Mouse (Mus musculus) bone marrow, adult 2 months (tissue): Measurements from ENCODE around the gene Wasf3.

Experiments used
- CTCF ChIP-seq: fragments of 200-500 bp; IDR thresholded peaks from 2 replicates; pipeline ENCODE4 v1.5.1; 2011; ENCODE audit warnings: low read length, control low read depth; ENCODE audit not compliant: control insufficient read depth, insufficient read depth
- POLR2A ChIP-seq: fragments of 200-500 bp; IDR thresholded peaks from 2 replicates; pipeline ENCODE4 v1.6.1; 2011; ENCODE audit warnings: low read depth, mild to moderate bottlenecking, control low read depth, low read length, borderline replicate concordance; ENCODE audit not compliant: control insufficient read depth

- TF ChIP-seq CTCF (peak; percentile 66), POLR2A (no peak)
Observed at GRCm38 (mm10) chr5:146420081-146420480, 35.3 kb downstream of the Wasf3 start.
